26 mouse cellular contexts compared by ENCODE assay signal in genomic region chr7:64321125-64321524, GRCm38 (mm10).
"Had no signal": no experiment of that assay in that cellular context is flagged by ENCODE, and none has a peak within 500 bp of the region (broad histone marks: within the 10 kb centered on the region; RNA-seq: fewer than 3 reads in every experiment).

No protein-coding gene starts in this region.

- H3K4me2 ChIP-seq: heart, embryonic 11.5 days; heart, embryonic 13.5 days; heart, embryonic 15.5 days; hindbrain, embryonic 12.5 days; hindbrain, embryonic 15.5 days; kidney, embryonic 15.5 days; limb, embryonic 13.5 days; limb, embryonic 15.5 days; liver, embryonic 12.5 days had no signal

- ATAC-seq: forebrain, postnatal 0 days; hindbrain, postnatal 0 days; intestine, embryonic 16.5 days; liver, embryonic 12.5 days had no signal

- DNase-seq: forebrain, postnatal 0 days; gastrocnemius, postnatal 14 days; gastrocnemius, postnatal 36 days; heart, adult 18-20 months; heart, postnatal 14 days; heart, postnatal 36 days; kidney, adult 11 months; kidney, adult 2 months; kidney, adult 9 months; kidney, postnatal 14 days; kidney, postnatal 36 days; layer of hippocampus, postnatal 36 days; left cerebral cortex, postnatal 4 days had no signal

- H3K9ac ChIP-seq: forebrain, postnatal 0 days; heart, embryonic 13.5 days; heart, embryonic 15.5 days; hindbrain, embryonic 12.5 days; hindbrain, embryonic 15.5 days; kidney, embryonic 15.5 days; limb, embryonic 13.5 days; limb, embryonic 15.5 days; liver, embryonic 12.5 days; liver, embryonic 14.5 days had no signal

- H3K27ac ChIP-seq: heart, embryonic 13.5 days; heart, embryonic 15.5 days; hindbrain, embryonic 12.5 days; hindbrain, embryonic 15.5 days; hindbrain, postnatal 0 days; kidney, embryonic 15.5 days; kidney, postnatal 0 days; limb, embryonic 13.5 days; limb, embryonic 15.5 days; liver, embryonic 12.5 days; liver, embryonic 14.5 days had no signal

- H3K27me3 ChIP-seq: heart, embryonic 13.5 days; heart, embryonic 15.5 days; hindbrain, embryonic 12.5 days; hindbrain, embryonic 15.5 days; kidney, embryonic 15.5 days; limb, embryonic 13.5 days; limb, embryonic 15.5 days; liver, embryonic 12.5 days had no signal

- H3K9me3 ChIP-seq: heart, embryonic 13.5 days; heart, embryonic 15.5 days; hindbrain, embryonic 12.5 days; hindbrain, embryonic 15.5 days; kidney, embryonic 15.5 days; limb, embryonic 13.5 days; limb, embryonic 15.5 days; liver, embryonic 12.5 days had no signal

- H3K4me1 ChIP-seq: heart, embryonic 13.5 days; heart, embryonic 15.5 days; hindbrain, embryonic 12.5 days; kidney, embryonic 15.5 days; limb, embryonic 13.5 days; limb, embryonic 15.5 days; liver, embryonic 12.5 days had no signal

- H3K4me3 ChIP-seq: heart, embryonic 13.5 days; heart, embryonic 15.5 days; hindbrain, embryonic 12.5 days; hindbrain, embryonic 15.5 days; kidney, embryonic 15.5 days; limb, embryonic 13.5 days; limb, embryonic 15.5 days; liver, embryonic 12.5 days had no signal
